Mouse (Mus musculus) spleen, adult 2 months (tissue): ENCODE measurements around the gene Arhgap21.

Experiments
- CTCF ChIP-seq: fragments of 200-500 bp; IDR thresholded peaks from 2 replicates; pipeline ENCODE4 v1.5.1; 2011; ENCODE audit warnings: mild to moderate bottlenecking, inconsistent platforms; ENCODE audit not compliant: insufficient read depth, insufficient read length, insufficient replicate concordance; ENCODE audit errors: extremely low read depth
- POLR2A ChIP-seq: fragments of 200-500 bp; IDR thresholded peaks from 2 replicates; pipeline ENCODE4 v1.6.1; 2011; ENCODE audit warnings: low read depth, low read length, inconsistent platforms

GRCm38 (mm10) chr2:20956716-20957115 lies 12.0 kb downstream of the Arhgap21 start:
- TF ChIP-seq CTCF (no peak), POLR2A (no peak)
